Mouse (Mus musculus) liver, adult 2 months (tissue): ENCODE measurements around the gene Trp63. TPM values are rescaled to one million over a fixed set of nuclear protein-coding genes. Genes with fewer than 3 reads are reported as not detected.

ENCODE experiments used
- DNase-seq: peaks from one replicate; pipeline ENCODE4 v3.0.0-alpha.2; 2011; ENCODE audit warnings: low read depth, low spot score; ENCODE audit errors: extremely low read depth
- H3K27ac ChIP-seq: fragments of 200-500 bp; replicated peaks from 2 replicates; pipeline ENCODE4 v1.5.1; 2012; ENCODE audit warnings: low read depth, mild to moderate bottlenecking, control low read depth, inconsistent platforms, low read length; ENCODE audit not compliant: insufficient read depth
- H3K27me3 ChIP-seq: fragments of 200-500 bp; 2 replicates; pipeline ENCODE4 v1.6.1; 2012; ENCODE audit warnings: mild to moderate bottlenecking, moderate library complexity, low read length, inconsistent platforms; ENCODE audit not compliant: control insufficient read depth, insufficient read depth
- H3K36me3 ChIP-seq: fragments of 200-500 bp; 2 replicates; pipeline ENCODE4 v1.6.1; 2012; ENCODE audit warnings: low read length, inconsistent platforms; ENCODE audit not compliant: control insufficient read depth, insufficient read depth
- H3K4me1 ChIP-seq: fragments of 200-500 bp; 2 replicates; pipeline ENCODE4 v1.6.1; 2011; ENCODE audit warnings: low read length; ENCODE audit not compliant: control insufficient read depth, insufficient read depth
- H3K4me3 ChIP-seq: fragments of 200-500 bp; 2 replicates; pipeline ENCODE4 v1.5.1; 2011; ENCODE audit warnings: low read depth, mild to moderate bottlenecking, control low read depth, low read length, moderate library complexity; ENCODE audit not compliant: insufficient read depth
- H3K79me2 ChIP-seq: fragments of 200-500 bp; 2 replicates; pipeline ENCODE4 v1.6.1; 2012; ENCODE audit warnings: inconsistent platforms, mild to moderate bottlenecking, low read length, moderate library complexity; ENCODE audit not compliant: control insufficient read depth, insufficient read depth
- H3K9ac ChIP-seq: fragments of 200-500 bp; 2 replicates; pipeline ENCODE4 v1.6.1; 2012; ENCODE audit warnings: low read depth, mild to moderate bottlenecking, control low read depth, inconsistent platforms, low read length
- CTCF ChIP-seq: fragments of 200-500 bp; IDR thresholded peaks from 2 replicates; pipeline ENCODE4 v1.5.1; 2011; ENCODE audit warnings: low read depth, low read length, control low read depth
- POLR2A ChIP-seq: fragments of 200-500 bp; IDR thresholded peaks from 2 replicates; pipeline ENCODE4 v1.6.1; 2011; ENCODE audit warnings: low read length, control low read depth; ENCODE audit not compliant: insufficient read depth; ENCODE audit errors: extremely low read depth
- WGBS: fragments of 180-500 bp; shearing (Covaris S2); methylation state at CpG from one replicate; pipeline ENCODE4 v1.1.7; 2018; 5-methylcytosine and 5-hydroxymethylcytosine counted together
- polyA plus RNA-seq: library from polyadenylated mRNA; depleted of rRNA; stranded (reverse); fragments of >200 nt; gene quantifications from 2 replicates; pipeline ENCODE4 v1.2.3, GENCODE M21; 2012
- total RNA-seq: library from RNA; depleted of rRNA; stranded (reverse); fragments of >200 nt; gene quantifications from 2 replicates; pipeline ENCODE4 v1.2.3, GENCODE M21; 2014

Trp63 gene
- total and polyA plus RNA-seq, 2 experiments = not detected

- DNase-seq = peak; percentile 86
- whole genome bisulfite sequencing = 44% methylated on average over 8 of the region's 8 CpGs
- no peak overlapping the region for H3K4me3 ChIP-seq
- H3K4me1 ChIP-seq = peaks cover 3% of the 10 kb centered on the region
- no peaks in the 10 kb centered on the region for H3K27me3 ChIP-seq
- H3K36me3 ChIP-seq = no peaks in the 10 kb centered on the region
- TF ChIP-seq POLR2A (no peak), CTCF (no peak)
- H3K27ac ChIP-seq = peak overlapping the region; percentile 58; the same call in 1 of the 2 replicates
- H3K79me2 ChIP-seq = no peaks in the 10 kb centered on the region
- no peak overlapping the region for H3K9ac ChIP-seq
Measured at GRCm38 (mm10) chr16:25860731-25861505, 177.4 kb downstream of the Trp63 start.

GRCm38 (mm10) chr16:25865096-25865869 is 181.7 kb downstream of the Trp63 start:
- peaks cover 3% of the 10 kb centered on the region for H3K4me1 ChIP-seq
- no peaks in the 10 kb centered on the region for H3K36me3 ChIP-seq
- H3K79me2 ChIP-seq = no peaks in the 10 kb centered on the region
- H3K27ac ChIP-seq = no peak overlapping the region
- WGBS = 74% methylated on average over 7 of the region's 7 CpGs
- TF ChIP-seq CTCF (no peak), POLR2A (no peak)
- H3K4me3 ChIP-seq = no peak overlapping the region
- no peaks in the 10 kb centered on the region for H3K27me3 ChIP-seq
- no peak for DNase-seq
- H3K9ac ChIP-seq = no peak overlapping the region

- H3K4me3 ChIP-seq = no peak overlapping the region
- no peaks in the 10 kb centered on the region for H3K27me3 ChIP-seq
- peaks cover 6% of the 10 kb centered on the region for H3K4me1 ChIP-seq
- no peak for DNase-seq
- H3K27ac ChIP-seq = no peak overlapping the region
- no peaks in the 10 kb centered on the region for H3K36me3 ChIP-seq
- H3K9ac ChIP-seq = no peak overlapping the region
- TF ChIP-seq POLR2A (no peak), CTCF (no peak)
- H3K79me2 ChIP-seq = no peaks in the 10 kb centered on the region
- 83% methylated on average over 1 of the region's 1 CpGs for WGBS
Measured at GRCm38 (mm10) chr16:25871503-25871902, 187.9 kb downstream of the Trp63 start.

- peak; percentile 96 for DNase-seq
- no peak for TF ChIP-seq POLR2A
- TF ChIP-seq CTCF = no peak
- Histone ChIP-seq H3K27me3 (no peaks in the 10 kb centered on the region), H3K9ac (no peak overlapping the region), H3K4me1 (peaks cover 10% of the 10 kb centered on the region), H3K4me3 (no peak overlapping the region), H3K36me3 (no peaks in the 10 kb centered on the region), H3K27ac (peak overlapping the region; percentile 51), H3K79me2 (no peaks in the 10 kb centered on the region)
- 25% methylated on average over 2 of the region's 2 CpGs for WGBS
Measured at GRCm38 (mm10) chr16:25875681-25876080, 192.1 kb downstream of the Trp63 start.

- WGBS = 36% methylated on average over 7 of the region's 7 CpGs
- Histone ChIP-seq H3K36me3 (no peaks in the 10 kb centered on the region), H3K4me1 (peaks cover 10% of the 10 kb centered on the region), H3K27ac (peak overlapping the region; percentile 45), H3K4me3 (no peak overlapping the region), H3K27me3 (no peaks in the 10 kb centered on the region), H3K9ac (no peak overlapping the region), H3K79me2 (no peaks in the 10 kb centered on the region)
- no peak for TF ChIP-seq CTCF
- no peak for TF ChIP-seq POLR2A
- peak; percentile 89 for DNase-seq
Measured at GRCm38 (mm10) chr16:25877416-25877965, 193.9 kb downstream of the Trp63 start.
